Mouse (Mus musculus) MEL (cell line): ENCODE measurements around the gene Ppfibp1. TPM values are rescaled to one million over a fixed set of nuclear protein-coding genes. Genes with fewer than 3 reads are reported as not detected.

ENCODE experiments used
- DNase-seq: peaks from one replicate; pipeline ENCODE4 v3.0.0; 2011; ENCODE audit warnings: low read depth, low spot score
- H3K27ac ChIP-seq: 2 replicates; pipeline ENCODE4 v1.5.1; 2012; ENCODE audit warnings: low read depth, mild to moderate bottlenecking, control low read depth, low read length, moderate library complexity; ENCODE audit not compliant: control insufficient read depth
- H3K27me3 ChIP-seq, 2 experiments: fragments of 150-350 bp in 1 of 2; sonication (generic) in 1 of 2; 2 replicates each; pipeline ENCODE4 v1.6.1; 2012; ENCODE audit warnings: low read length in 2 of 2, mild to moderate bottlenecking in 2 of 2, improper control_type of control experiment in 1 of 2, moderate library complexity in 1 of 2; ENCODE audit not compliant: insufficient read depth in 2 of 2, control insufficient read depth in 1 of 2
- H3K36me3 ChIP-seq, 2 experiments: 2 replicates each; pipeline ENCODE4 v1.6.1; 2012 to 2014; ENCODE audit warnings: low read length in 2 of 2, improper control_type of control experiment in 1 of 2, inconsistent platforms in 1 of 2, mild to moderate bottlenecking in 1 of 2; ENCODE audit not compliant: insufficient read depth in 2 of 2, control insufficient read depth in 1 of 2
- H3K4me1 ChIP-seq, 2 experiments: fragments of 150-350 bp in 1 of 2; sonication (generic) in 1 of 2; 2 replicates each; pipeline ENCODE4 v1.6.1; 2012; ENCODE audit warnings: low read length in 2 of 2, improper control_type of control experiment in 1 of 2, mild to moderate bottlenecking in 1 of 2; ENCODE audit not compliant: insufficient read depth in 2 of 2, control insufficient read depth in 1 of 2
- H3K4me3 ChIP-seq, 2 experiments: fragments of 150-350 bp in 1 of 2; sonication (generic) in 1 of 2; 2 replicates each; pipeline ENCODE4 v1.5.1; 2012; ENCODE audit warnings: low read depth in 2 of 2, low read length in 2 of 2, mild to moderate bottlenecking in 2 of 2, moderate library complexity in 2 of 2, control low read depth in 1 of 2, improper control_type of control experiment in 1 of 2; ENCODE audit not compliant: control insufficient read depth in 1 of 2, insufficient read depth in 1 of 2
- H3K79me2 ChIP-seq: 2 replicates; pipeline ENCODE4 v1.6.1; 2012; ENCODE audit warnings: mild to moderate bottlenecking, low read length, moderate library complexity; ENCODE audit not compliant: control insufficient read depth, poor library complexity, insufficient read depth
- H3K9ac ChIP-seq: 2 replicates; pipeline ENCODE4 v1.6.1; 2012; ENCODE audit warnings: low read depth, mild to moderate bottlenecking, control low read depth, low read length, moderate library complexity; ENCODE audit not compliant: control insufficient read depth, poor library complexity, severe bottlenecking
- H3K9me3 ChIP-seq: fragments of 150-350 bp; sonication (generic); replicated peaks from 2 replicates; pipeline ENCODE4 v1.6.1; 2012; ENCODE audit warnings: mild to moderate bottlenecking, low read length, improper control_type of control experiment, moderate library complexity; ENCODE audit not compliant: insufficient read depth
- BHLHE40 ChIP-seq: IDR thresholded peaks from 2 replicates; pipeline ENCODE4 v1.6.1; 2012; ENCODE audit warnings: low read depth, mild to moderate bottlenecking, inconsistent platforms, low read length, improper control_type of control experiment, borderline replicate concordance
- CHD2 ChIP-seq: IDR thresholded peaks from 2 replicates; pipeline ENCODE4 v1.6.1; 2011; ENCODE audit warnings: low read length, improper control_type of control experiment
- CTCF ChIP-seq, 3 experiments: IDR thresholded peaks in 2 of 3; conservative IDR thresholded peaks in 1 of 3; 2 replicates each; pipeline ENCODE4 v1.5.1; 2011 to 2012; ENCODE audit warnings: low read length in 3 of 3, low read depth in 2 of 3, mild to moderate bottlenecking in 2 of 3, improper control_type of control experiment in 1 of 3, inconsistent platforms in 1 of 3, mixed read lengths in 1 of 3, moderate library complexity in 1 of 3; ENCODE audit not compliant: control insufficient read depth in 1 of 3, insufficient read depth in 1 of 3, poor library complexity in 1 of 3, severe bottlenecking in 1 of 3
- EP300 ChIP-seq, 2 experiments: IDR thresholded peaks; 2 replicates each; pipeline ENCODE4 v1.6.1; 2011; ENCODE audit warnings: improper control_type of control experiment in 2 of 2, low read length in 2 of 2, low read depth in 1 of 2, mild to moderate bottlenecking in 1 of 2
- GABPA ChIP-seq: IDR thresholded peaks from 2 replicates; pipeline ENCODE4 v1.6.1; 2012; ENCODE audit warnings: low read depth, mild to moderate bottlenecking, inconsistent platforms, low read length, improper control_type of control experiment, moderate library complexity
- GATA1 ChIP-seq: IDR thresholded peaks from 2 replicates; pipeline ENCODE4 v1.6.1; 2011; ENCODE audit warnings: low read depth, low read length, improper control_type of control experiment
- JUND ChIP-seq: IDR thresholded peaks from 2 replicates; pipeline ENCODE4 v1.6.1; 2011; ENCODE audit warnings: low read depth, mild to moderate bottlenecking, improper control_type of control experiment, low read length
- MAFK ChIP-seq: IDR thresholded peaks from 2 replicates; pipeline ENCODE4 v1.6.1; 2011; ENCODE audit warnings: low read depth, mild to moderate bottlenecking, low read length, improper control_type of control experiment, borderline replicate concordance
- MEF2A ChIP-seq: IDR thresholded peaks from 2 replicates; pipeline ENCODE4 v1.6.1; 2014; ENCODE audit warnings: low read depth, mild to moderate bottlenecking, inconsistent platforms, low read length, improper control_type of control experiment; ENCODE audit not compliant: poor library complexity, insufficient replicate concordance, severe bottlenecking; ENCODE audit errors: extremely low read depth
- MYC ChIP-seq: IDR thresholded peaks from 2 replicates; pipeline ENCODE4 v1.6.1; 2011; ENCODE audit warnings: low read depth, mild to moderate bottlenecking, low read length, improper control_type of control experiment, moderate library complexity
- POLR2AphosphoS2 ChIP-seq: IDR thresholded peaks from 2 replicates; pipeline ENCODE4 v1.6.1; 2011; ENCODE audit warnings: low read length, improper control_type of control experiment
- POLR2AphosphoS5 ChIP-seq: IDR thresholded peaks from 2 replicates; pipeline ENCODE4 v1.6.1; 2012; ENCODE audit warnings: low read depth, borderline replicate concordance, mild to moderate bottlenecking, inconsistent platforms, low read length, moderate library complexity, mixed read lengths
- RAD21 ChIP-seq: IDR thresholded peaks from 2 replicates; pipeline ENCODE4 v1.6.1; 2011; ENCODE audit warnings: mild to moderate bottlenecking, low read depth, low read length, improper control_type of control experiment
- RCOR1 ChIP-seq: IDR thresholded peaks from 2 replicates; pipeline ENCODE4 v1.6.1; 2012; ENCODE audit warnings: low read depth, mild to moderate bottlenecking, inconsistent platforms, low read length, improper control_type of control experiment
- SIN3A ChIP-seq: IDR thresholded peaks from 2 replicates; pipeline ENCODE4 v1.6.1; 2012; ENCODE audit warnings: low read length, improper control_type of control experiment, inconsistent platforms
- SMC3 ChIP-seq: IDR thresholded peaks from 2 replicates; pipeline ENCODE4 v1.6.1; 2011; ENCODE audit warnings: low read depth, low read length, improper control_type of control experiment
- TAL1 ChIP-seq: IDR thresholded peaks from 2 replicates; pipeline ENCODE4 v1.6.1; 2012; ENCODE audit warnings: mild to moderate bottlenecking, inconsistent platforms, low read length, moderate library complexity, mixed read lengths
- ZC3H11A ChIP-seq: IDR thresholded peaks from 2 replicates; pipeline ENCODE4 v1.6.1; 2012; ENCODE audit warnings: low read depth, mild to moderate bottlenecking, inconsistent platforms, low read length, improper control_type of control experiment
- ZMIZ1 ChIP-seq: IDR thresholded peaks from 2 replicates; pipeline ENCODE4 v1.6.1; 2012; ENCODE audit warnings: low read depth, mild to moderate bottlenecking, inconsistent platforms, low read length, improper control_type of control experiment, moderate library complexity
- polyA plus RNA-seq, 2 experiments: library from polyadenylated mRNA; stranded (reverse) in 1 of 2; unstranded in 1 of 2; fragments of >175 nt in 1 of 2; fragments of >200 nt in 1 of 2; gene quantifications; 2 replicates each; pipeline versions ENCODE4 v1.2.1 to v1.2.4; 2012; ENCODE audit warnings: low replicate concordance in 2 of 2, low read depth in 1 of 2; ENCODE audit not compliant: insufficient read length in 2 of 2, insufficient read depth in 1 of 2, missing spikeins in 1 of 2
- total RNA-seq: library from RNA; depleted of rRNA; stranded (reverse); fragments of 300-350 nt; gene quantifications from 2 replicates; pipeline ENCODE4 v1.2.3, GENCODE M21; 2012

Gene Ppfibp1
- total and polyA plus RNA-seq, 3 experiments, result 12.2 to 14.6 TPM; not detected in 1

DNA sequence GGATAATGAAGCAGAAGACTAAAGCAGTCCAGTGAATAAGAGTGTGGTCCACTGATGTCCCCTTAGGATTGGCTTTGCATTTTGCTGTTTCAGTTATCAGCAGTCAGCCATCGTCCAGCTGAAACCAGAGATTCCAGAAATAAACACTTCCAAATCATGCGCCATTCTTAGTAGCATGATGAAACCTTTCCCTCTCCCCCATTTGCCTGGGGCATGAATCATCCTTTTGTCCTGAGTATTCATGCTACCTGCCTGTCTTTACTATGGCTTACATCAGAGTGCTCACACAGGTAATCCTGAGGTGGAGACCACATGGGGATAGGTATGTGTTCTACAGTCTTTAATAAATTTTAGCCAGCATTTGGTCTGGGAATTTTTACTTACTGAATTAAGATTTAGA is 11.4 kb downstream of the Ppfibp1 start:
- Histone ChIP-seq H3K9ac (no peak overlapping the region), H3K4me3 (no peak overlapping the region), H3K9me3 (no peaks in the 10 kb centered on the region)
- no peak for DNase-seq
- no peak for TF ChIP-seq GATA1
- no peak for TF ChIP-seq ZC3H11A
- TF ChIP-seq JUND, result no peak
- TF ChIP-seq RCOR1, result no peak
- TF ChIP-seq POLR2AphosphoS5, result no peak
- no peak for TF ChIP-seq CHD2
- TF ChIP-seq, all 39 proteins: peak for 0
- no peak overlapping the region for H3K27ac ChIP-seq
- H3K27me3 ChIP-seq, result no peaks in the 10 kb centered on the region
- H3K36me3 ChIP-seq, result no peaks in the 10 kb centered on the region
- no peaks in the 10 kb centered on the region for H3K4me1 ChIP-seq
- no peaks in the 10 kb centered on the region for H3K79me2 ChIP-seq

DNA sequence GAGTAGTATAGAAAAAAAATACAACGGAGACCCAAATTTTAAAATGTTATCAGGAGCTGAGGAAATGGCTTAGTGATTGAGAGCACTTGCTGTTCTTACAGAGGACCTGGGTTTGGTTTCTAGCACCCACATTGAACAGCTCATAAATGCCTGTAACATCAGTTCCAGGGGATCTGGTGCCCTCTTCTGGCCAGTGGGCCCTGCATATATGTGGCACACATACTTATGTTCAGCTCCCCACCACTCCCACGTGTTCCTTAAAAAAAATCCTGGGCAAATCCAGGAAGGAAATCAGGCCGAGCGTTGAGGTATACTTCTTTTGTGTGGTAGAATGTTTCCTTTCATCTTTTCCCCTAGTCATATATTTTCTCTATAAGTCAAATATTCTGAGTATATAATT is 13.6 kb downstream of the Ppfibp1 start:
- H3K36me3 ChIP-seq, result peaks cover 0 to 9% of the 10 kb centered on the region in 2 experiments; a peak in 2 of 4 replicates
- H3K9ac ChIP-seq, result no peak overlapping the region
- H3K79me2 ChIP-seq, result no peaks in the 10 kb centered on the region
- H3K27ac ChIP-seq, result no peak overlapping the region
- no peaks in the 10 kb centered on the region for H3K27me3 ChIP-seq
- peaks cover 7% of the 10 kb centered on the region in 2 experiments for H3K4me1 ChIP-seq
- DNase-seq, result no peak
- TF ChIP-seq RAD21, result peak; percentile 31
- no peak for TF ChIP-seq GABPA
- no peak for TF ChIP-seq ZMIZ1
- peak; percentile 30 for TF ChIP-seq SMC3
- no peak for TF ChIP-seq POLR2AphosphoS2
- peak in 2 of 3 experiments; percentile 38 to 41; a peak in 3 of 6 replicates for TF ChIP-seq CTCF (IDR thresholded peaks at IDR 0.05 in 2 of 3, conservative IDR thresholded peaks at IDR 0.05 in 1 of 3; ENCODE audit: control insufficient read depth in 1 of 3, insufficient read depth in 1 of 3, low read depth in 2 of 3, low read length in 3 of 3, poor library complexity in 1 of 3, severe bottlenecking in 1 of 3)
- TF ChIP-seq EP300 (IDR thresholded peaks at IDR 0.05; ENCODE audit: low read depth in 1 of 2, low read length in 2 of 2), result no peak
- no peak for TF ChIP-seq MYC
- TF ChIP-seq SIN3A, result no peak
- TF ChIP-seq BHLHE40, result no peak
- no peak for TF ChIP-seq ZC3H11A
- no peak overlapping the region for H3K4me3 ChIP-seq
- no peaks in the 10 kb centered on the region for H3K9me3 ChIP-seq

DNA sequence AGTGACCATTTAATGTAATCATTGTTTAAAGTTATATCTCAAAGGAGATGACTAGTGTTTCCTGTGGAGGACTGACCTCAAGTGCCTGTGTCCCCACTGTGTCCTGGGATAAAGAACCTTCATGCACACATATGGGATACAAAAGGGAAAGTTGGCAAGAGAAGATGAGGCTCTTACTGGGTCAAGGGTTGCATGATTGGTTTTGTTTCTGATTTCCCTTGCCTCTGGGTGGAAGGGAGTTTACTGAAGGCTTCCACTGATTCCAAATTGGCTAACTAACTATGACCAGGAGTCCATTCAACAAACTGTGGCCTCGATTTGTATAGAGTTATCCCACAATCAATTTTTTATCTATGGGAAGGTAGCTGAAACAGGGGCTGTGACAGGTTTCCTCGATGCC is 15.3 kb downstream of the Ppfibp1 start:
- Histone ChIP-seq H3K79me2 (no peaks in the 10 kb centered on the region), H3K4me1 (peaks cover 7% of the 10 kb centered on the region in 2 experiments), H3K4me3 (no peak overlapping the region), H3K9ac (no peak overlapping the region), H3K9me3 (no peaks in the 10 kb centered on the region), H3K27me3 (no peaks in the 10 kb centered on the region), H3K27ac (no peak overlapping the region), H3K36me3 (peaks cover 0 to 11% of the 10 kb centered on the region in 2 experiments; a peak in 2 of 4 replicates)
- DNase-seq, result no peak
- no peak for TF ChIP-seq JUND
- TF ChIP-seq BHLHE40, result no peak
- TF ChIP-seq MEF2A, result no peak
- TF ChIP-seq ZC3H11A, result no peak
- TF ChIP-seq SMC3, result no peak
- TF ChIP-seq TAL1, result no peak
- no peak for TF ChIP-seq CTCF (IDR thresholded peaks at IDR 0.05 in 2 of 3, conservative IDR thresholded peaks at IDR 0.05 in 1 of 3; ENCODE audit: control insufficient read depth in 1 of 3, insufficient read depth in 1 of 3, low read depth in 2 of 3, low read length in 3 of 3, poor library complexity in 1 of 3, severe bottlenecking in 1 of 3)
- no peak for TF ChIP-seq MAFK
